Mouse (Mus musculus) kidney, postnatal 10 days (tissue): Measurements from ENCODE around the gene Anpep.
A peak's percentile ranks its signal among the peaks of the same experiment; 100 is the strongest.
"Not testable (repeated sequence)": the region's sequence is repeated elsewhere in the genome, so short reads cannot be mapped to it uniquely, and the experiment has no call there.

Source experiments
- DNase-seq: peaks from one replicate; pipeline ENCODE4 v3.0.0; 2021; ENCODE audit warnings: mixed read lengths

The Anpep gene

GRCm38 (mm10) chr7:79810611-79811506 is 50.0 kb downstream of the Anpep start, which contains the start of gene Mesp2:
Gene Mesp2 (plus strand): TSS chr7:79810727.
- DNase-seq: peak; percentile 88

- DNase-seq: no peak
Observed at GRCm38 (mm10) chr7:79808561-79808960, 52.3 kb downstream of the Anpep start.

- peak; percentile 67 for DNase-seq
Observed at GRCm38 (mm10) chr7:79803887-79804286, 57.0 kb downstream of the Anpep start.

- no peak for DNase-seq
Observed at GRCm38 (mm10) chr7:79802037-79802436, 58.8 kb downstream of the Anpep start.

GRCm38 (mm10) chr7:79801391-79801790 is 59.5 kb downstream of the Anpep start:
- DNase-seq: no peak

GRCm38 (mm10) chr7:79800336-79800735 is 60.5 kb downstream of the Anpep start:
- DNase-seq: no peak

- no peak for DNase-seq
Observed at GRCm38 (mm10) chr7:79799506-79799905, 61.4 kb downstream of the Anpep start.

GRCm38 (mm10) chr7:79799048-79799447 is 61.8 kb downstream of the Anpep start:
- peak; percentile 90 for DNase-seq

GRCm38 (mm10) chr7:79798606-79799005 is 62.3 kb downstream of the Anpep start:
- DNase-seq: no peak

GRCm38 (mm10) chr7:79793688-79794087 is 67.2 kb downstream of the Anpep start, which contains the start of gene Mesp1:
Gene Mesp1 (minus strand): TSS chr7:79793788.
- no peak for DNase-seq

- peak; percentile 58 for DNase-seq
Observed at GRCm38 (mm10) chr7:79792635-79793421, 68.0 kb downstream of the Anpep start.

GRCm38 (mm10) chr7:79789812-79790211 is 71.0 kb downstream of the Anpep start:
- DNase-seq: not testable (repeated sequence)

- peak; percentile 86 for DNase-seq
Observed at GRCm38 (mm10) chr7:79786295-79786694, 74.6 kb downstream of the Anpep start.

GRCm38 (mm10) chr7:79782516-79782855 is 78.4 kb downstream of the Anpep start:
- DNase-seq: no peak

- no peak for DNase-seq
Observed at GRCm38 (mm10) chr7:79781826-79782515, 78.9 kb downstream of the Anpep start.

GRCm38 (mm10) chr7:79780647-79781626 is 79.9 kb downstream of the Anpep start:
- DNase-seq: peak; percentile 88
